Mouse (Mus musculus) liver, adult 2 months (tissue): Measurements from ENCODE around the gene Wnt2b. TPM values are rescaled to one million over a fixed set of nuclear protein-coding genes. Genes with fewer than 3 reads are reported as not detected.

ENCODE experiments used
- DNase-seq: peaks from one replicate; pipeline ENCODE4 v3.0.0-alpha.2; 2011; ENCODE audit warnings: low read depth, low spot score; ENCODE audit errors: extremely low read depth
- H3K27ac ChIP-seq: fragments of 200-500 bp; replicated peaks from 2 replicates; pipeline ENCODE4 v1.5.1; 2012; ENCODE audit warnings: low read depth, mild to moderate bottlenecking, control low read depth, inconsistent platforms, low read length; ENCODE audit not compliant: insufficient read depth
- H3K27me3 ChIP-seq: fragments of 200-500 bp; 2 replicates; pipeline ENCODE4 v1.6.1; 2012; ENCODE audit warnings: mild to moderate bottlenecking, moderate library complexity, low read length, inconsistent platforms; ENCODE audit not compliant: control insufficient read depth, insufficient read depth
- H3K36me3 ChIP-seq: fragments of 200-500 bp; 2 replicates; pipeline ENCODE4 v1.6.1; 2012; ENCODE audit warnings: low read length, inconsistent platforms; ENCODE audit not compliant: control insufficient read depth, insufficient read depth
- H3K4me1 ChIP-seq: fragments of 200-500 bp; 2 replicates; pipeline ENCODE4 v1.6.1; 2011; ENCODE audit warnings: low read length; ENCODE audit not compliant: control insufficient read depth, insufficient read depth
- H3K4me3 ChIP-seq: fragments of 200-500 bp; 2 replicates; pipeline ENCODE4 v1.5.1; 2011; ENCODE audit warnings: low read depth, mild to moderate bottlenecking, control low read depth, low read length, moderate library complexity; ENCODE audit not compliant: insufficient read depth
- H3K79me2 ChIP-seq: fragments of 200-500 bp; 2 replicates; pipeline ENCODE4 v1.6.1; 2012; ENCODE audit warnings: inconsistent platforms, mild to moderate bottlenecking, low read length, moderate library complexity; ENCODE audit not compliant: control insufficient read depth, insufficient read depth
- H3K9ac ChIP-seq: fragments of 200-500 bp; 2 replicates; pipeline ENCODE4 v1.6.1; 2012; ENCODE audit warnings: low read depth, mild to moderate bottlenecking, control low read depth, inconsistent platforms, low read length
- CTCF ChIP-seq: fragments of 200-500 bp; IDR thresholded peaks from 2 replicates; pipeline ENCODE4 v1.5.1; 2011; ENCODE audit warnings: low read depth, low read length, control low read depth
- POLR2A ChIP-seq: fragments of 200-500 bp; IDR thresholded peaks from 2 replicates; pipeline ENCODE4 v1.6.1; 2011; ENCODE audit warnings: low read length, control low read depth; ENCODE audit not compliant: insufficient read depth; ENCODE audit errors: extremely low read depth
- WGBS: fragments of 180-500 bp; shearing (Covaris S2); methylation state at CpG from one replicate; pipeline ENCODE4 v1.1.7; 2018; 5-methylcytosine and 5-hydroxymethylcytosine counted together
- polyA plus RNA-seq: library from polyadenylated mRNA; depleted of rRNA; stranded (reverse); fragments of >200 nt; gene quantifications from 2 replicates; pipeline ENCODE4 v1.2.3, GENCODE M21; 2012
- total RNA-seq: library from RNA; depleted of rRNA; stranded (reverse); fragments of >200 nt; gene quantifications from 2 replicates; pipeline ENCODE4 v1.2.3, GENCODE M21; 2014

The Wnt2b gene
- total and polyA plus RNA-seq, 2 experiments = 0.09 to 0.11 TPM

DNA sequence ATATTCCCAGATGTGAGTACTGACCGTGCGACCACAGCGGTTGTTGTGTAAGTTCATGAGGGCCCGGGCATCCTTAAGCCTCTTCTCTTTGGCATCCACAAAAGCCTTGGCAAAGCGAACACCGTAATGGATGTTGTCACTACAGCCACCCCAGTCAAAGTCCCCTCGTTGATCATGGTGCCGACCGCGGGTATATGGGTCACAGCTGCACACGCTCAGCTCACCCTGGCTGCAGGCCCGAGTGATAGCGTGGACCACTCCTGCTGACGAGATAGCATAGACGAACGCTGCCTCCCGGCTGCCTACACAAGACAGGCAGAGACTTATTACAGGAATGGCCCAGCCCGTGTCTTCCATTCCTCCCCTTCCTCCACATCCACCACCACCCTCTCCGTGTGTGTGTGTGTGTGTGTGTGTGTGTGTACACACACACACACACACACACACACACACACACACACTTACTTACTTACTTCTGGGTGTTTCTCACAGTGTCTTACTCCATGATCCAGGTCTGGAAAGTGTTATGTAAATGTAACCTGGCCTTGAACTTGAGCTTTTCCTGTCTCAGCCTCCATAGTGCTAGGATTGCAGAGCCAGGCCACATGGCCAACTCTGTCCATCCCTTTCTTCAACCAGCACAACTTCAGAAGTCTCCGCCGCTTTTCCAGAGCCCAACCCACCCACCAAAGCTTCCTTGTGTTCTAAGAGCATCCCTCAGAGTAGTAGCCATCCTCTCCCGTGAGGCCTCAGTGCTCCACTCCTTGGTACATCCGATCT lies 8.6 kb downstream of the Wnt2b start:
- no peaks in the 10 kb centered on the region for H3K79me2 ChIP-seq
- no peaks in the 10 kb centered on the region for H3K27me3 ChIP-seq
- no peak for DNase-seq
- no peak overlapping the region for H3K9ac ChIP-seq
- 90% methylated on average over 23 of the region's 23 CpGs for WGBS
- TF ChIP-seq POLR2A (no peak), CTCF (no peak)
- peaks cover 3% of the 10 kb centered on the region for H3K36me3 ChIP-seq
- no peaks in the 10 kb centered on the region for H3K4me1 ChIP-seq
- no peak overlapping the region for H3K4me3 ChIP-seq
- H3K27ac ChIP-seq = no peak overlapping the region

DNA sequence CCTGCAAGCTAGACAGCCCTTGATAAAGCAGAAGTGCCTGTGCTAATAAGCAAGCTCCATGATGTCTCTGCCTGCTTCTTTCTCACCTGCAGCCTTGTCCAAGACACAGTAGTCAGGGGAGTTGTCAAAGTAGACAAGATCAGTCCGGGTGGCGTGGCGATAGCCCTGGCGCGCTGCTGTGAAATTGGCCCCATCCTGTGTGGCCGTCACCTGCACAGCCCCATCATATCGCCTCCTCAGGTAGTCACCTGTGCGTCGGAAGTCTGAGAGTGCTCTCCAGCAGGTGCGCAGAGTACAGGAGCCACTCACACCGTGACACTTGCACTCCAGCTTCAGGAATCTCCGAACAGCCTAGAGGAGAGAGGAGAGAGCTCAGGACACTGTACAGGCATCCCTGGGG lies 10.8 kb downstream of the Wnt2b start:
- Histone ChIP-seq H3K9ac (no peak overlapping the region), H3K27me3 (no peaks in the 10 kb centered on the region), H3K79me2 (no peaks in the 10 kb centered on the region), H3K4me3 (no peak overlapping the region), H3K27ac (no peak overlapping the region), H3K36me3 (peaks cover 6% of the 10 kb centered on the region), H3K4me1 (no peaks in the 10 kb centered on the region)
- DNase-seq = no peak
- TF ChIP-seq CTCF = no peak
- TF ChIP-seq POLR2A = no peak
- 98% methylated on average over 12 of the region's 12 CpGs for WGBS

DNA sequence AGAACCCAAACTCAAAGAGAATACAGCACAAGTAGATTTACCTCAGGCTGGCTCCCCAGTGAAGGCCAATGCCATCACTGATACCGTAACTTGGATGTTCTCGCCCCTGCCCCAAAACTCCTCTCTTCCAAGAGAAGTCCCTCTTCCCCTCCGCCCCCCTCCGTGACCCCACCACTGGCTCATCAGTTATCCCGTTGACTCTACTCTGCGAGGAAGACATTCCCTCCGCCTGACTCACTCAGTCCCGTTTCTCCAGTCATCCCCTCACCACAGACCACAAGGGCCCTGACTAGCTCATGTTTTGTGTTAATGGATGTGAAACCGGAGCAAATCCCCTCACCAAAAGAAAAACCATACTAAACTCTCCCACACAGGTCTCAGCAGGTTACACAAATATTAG lies 16.8 kb downstream of the Wnt2b start:
- no peak for TF ChIP-seq POLR2A
- TF ChIP-seq CTCF = no peak
- Histone ChIP-seq H3K79me2 (no peaks in the 10 kb centered on the region), H3K36me3 (peaks cover 23% of the 10 kb centered on the region), H3K27me3 (no peaks in the 10 kb centered on the region), H3K4me1 (no peaks in the 10 kb centered on the region), H3K9ac (no peak overlapping the region), H3K4me3 (no peak overlapping the region), H3K27ac (no peak overlapping the region)
- 89% methylated on average over 9 of the region's 9 CpGs for WGBS
- no peak for DNase-seq

DNA sequence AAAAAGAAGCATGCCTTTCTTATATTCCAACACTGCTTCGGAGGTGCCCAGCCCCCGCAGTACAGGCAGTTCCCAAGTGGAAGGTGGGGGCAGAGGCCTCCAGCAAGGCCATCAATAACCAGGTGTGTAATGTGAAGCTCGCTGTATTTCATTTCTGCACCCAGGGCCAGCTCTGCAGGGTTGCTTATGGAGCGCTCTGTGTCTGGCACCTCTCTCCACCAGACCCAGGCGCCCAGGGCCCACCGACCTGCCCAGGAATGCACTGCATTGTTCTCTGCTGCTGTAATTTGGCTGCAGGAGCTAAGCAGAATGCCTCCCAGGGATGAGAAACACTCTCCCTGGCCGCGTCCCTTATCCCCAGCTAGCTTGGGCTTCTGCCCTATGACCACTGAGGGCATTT lies 18.4 kb downstream of the Wnt2b start:
- Histone ChIP-seq H3K27ac (no peak overlapping the region), H3K4me1 (no peaks in the 10 kb centered on the region), H3K4me3 (no peak overlapping the region), H3K9ac (no peak overlapping the region), H3K79me2 (no peaks in the 10 kb centered on the region), H3K27me3 (no peaks in the 10 kb centered on the region), H3K36me3 (peaks cover 30% of the 10 kb centered on the region)
- whole genome bisulfite sequencing = 83% methylated on average over 8 of the region's 8 CpGs
- no peak for DNase-seq
- TF ChIP-seq CTCF (no peak), POLR2A (no peak)

DNA sequence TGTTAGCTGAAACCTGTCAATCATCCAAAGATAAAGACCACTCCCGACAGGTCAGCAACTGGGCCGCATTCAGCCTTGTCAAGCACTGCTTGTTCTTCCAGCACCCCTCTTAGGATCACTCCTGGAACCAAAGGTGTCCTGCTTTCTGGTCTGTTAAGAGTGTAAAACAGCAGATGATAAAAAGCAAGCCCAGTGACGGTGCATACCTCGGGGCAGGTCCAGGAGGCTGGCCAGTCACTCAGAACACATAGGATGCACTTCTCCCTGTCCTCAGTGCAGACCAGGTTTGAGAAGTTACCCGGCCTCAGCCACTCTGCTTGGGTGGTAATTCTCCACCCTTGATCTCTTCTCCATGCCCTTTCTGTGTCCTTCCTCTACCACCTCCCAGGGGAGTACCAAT lies 19.0 kb downstream of the Wnt2b start:
- Histone ChIP-seq H3K79me2 (no peaks in the 10 kb centered on the region), H3K9ac (no peak overlapping the region), H3K27ac (no peak overlapping the region), H3K27me3 (no peaks in the 10 kb centered on the region), H3K36me3 (peaks cover 30% of the 10 kb centered on the region), H3K4me1 (no peaks in the 10 kb centered on the region), H3K4me3 (no peak overlapping the region)
- TF ChIP-seq CTCF = no peak
- TF ChIP-seq POLR2A = no peak
- 91% methylated on average over 5 of the region's 5 CpGs for WGBS
- no peak for DNase-seq

DNA sequence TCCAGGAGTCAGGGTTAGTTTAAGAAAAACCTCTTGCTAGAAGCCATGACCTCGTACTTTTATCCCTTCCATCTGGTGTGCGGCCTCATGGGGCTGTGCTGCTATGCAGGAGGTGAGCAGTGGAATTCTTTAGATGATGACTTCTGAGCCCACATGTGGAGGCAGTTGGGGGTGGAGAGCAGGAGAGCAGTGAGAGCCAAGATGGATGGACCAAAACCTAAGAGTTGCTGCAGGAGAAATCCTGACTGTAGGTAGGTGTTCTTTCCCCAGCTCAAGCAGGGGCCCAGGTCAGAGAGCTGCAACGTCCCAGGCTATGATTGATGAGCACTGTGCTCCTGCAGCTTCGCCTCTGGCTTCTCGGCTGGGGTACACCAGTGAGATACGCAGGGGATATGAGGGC lies 21.0 kb downstream of the Wnt2b start:
- H3K79me2 ChIP-seq = no peaks in the 10 kb centered on the region
- no peak for DNase-seq
- 90% methylated on average over 6 of the region's 6 CpGs for WGBS
- H3K9ac ChIP-seq = no peak overlapping the region
- no peaks in the 10 kb centered on the region; the same call in 1 of the 2 replicates for H3K4me1 ChIP-seq
- no peak overlapping the region for H3K27ac ChIP-seq
- no peaks in the 10 kb centered on the region for H3K27me3 ChIP-seq
- no peak overlapping the region for H3K4me3 ChIP-seq
- peaks cover 31% of the 10 kb centered on the region for H3K36me3 ChIP-seq
- TF ChIP-seq CTCF (no peak), POLR2A (no peak)
